Mouse (Mus musculus) myocyte (in vitro differentiated cells): ENCODE measurements around the gene Dmxl2. TPM values are rescaled to one million over a fixed set of nuclear protein-coding genes. Genes with fewer than 3 reads are reported as not detected.

Experiments used
- H3K27me3 ChIP-seq: one replicate; pipeline ENCODE4 v1.6.1; 2011; ENCODE audit not compliant: control insufficient read depth, insufficient read depth, insufficient read length
- H3K36me3 ChIP-seq: one replicate; pipeline ENCODE4 v1.6.1; 2011; ENCODE audit not compliant: control insufficient read depth, insufficient read depth
- H3K4me2 ChIP-seq: one replicate; pipeline ENCODE4 v1.6.1; 2011; ENCODE audit warnings: low read depth, control low read depth
- H3K4me3 ChIP-seq: one replicate; pipeline ENCODE4 v1.5.1; 2011; ENCODE audit warnings: mild to moderate bottlenecking, control low read depth, moderate library complexity
- H3K79me2 ChIP-seq: one replicate; pipeline ENCODE4 v1.6.1; 2011; ENCODE audit not compliant: control insufficient read depth, insufficient read depth
- H3ac ChIP-seq: one replicate; pipeline ENCODE4 v1.6.1; 2011; ENCODE audit not compliant: control insufficient read depth, insufficient read length
- CEBPB ChIP-seq: IDR thresholded peaks from 2 replicates; pipeline ENCODE4 v1.6.1; 2011; ENCODE audit warnings: mild to moderate bottlenecking, moderate library complexity; ENCODE audit not compliant: poor library complexity, insufficient read depth, severe bottlenecking
- E2F4 ChIP-seq: IDR thresholded peaks from one replicate; pipeline ENCODE4 v1.6.1; 2011; ENCODE audit warnings: mild to moderate bottlenecking, control low read depth, moderate library complexity; ENCODE audit not compliant: insufficient read depth
- MAX ChIP-seq: IDR thresholded peaks from one replicate; pipeline ENCODE4 v1.6.1; 2011; ENCODE audit warnings: low read depth, mild to moderate bottlenecking, control low read depth
- MYOD1 ChIP-seq, 3 experiments: IDR thresholded peaks; one replicate each; pipeline ENCODE4 v1.6.1; 2011; ENCODE audit warnings: control low read depth in 2 of 3, low read depth in 2 of 3, mild to moderate bottlenecking in 2 of 3, moderate library complexity in 1 of 3; ENCODE audit not compliant: insufficient read length in 2 of 3, control insufficient read depth in 1 of 3
- MYOG ChIP-seq, 3 experiments: IDR thresholded peaks; one replicate each; pipeline ENCODE4 v1.6.1; 2011; ENCODE audit warnings: control low read depth in 2 of 3, low read depth in 2 of 3, mild to moderate bottlenecking in 2 of 3; ENCODE audit not compliant: insufficient read length in 2 of 3, control insufficient read depth in 1 of 3, insufficient read depth in 1 of 3
- POLR2A ChIP-seq: IDR thresholded peaks from one replicate; pipeline ENCODE4 v1.6.1; 2011; ENCODE audit warnings: low read depth, mild to moderate bottlenecking, control low read depth, moderate library complexity; ENCODE audit not compliant: insufficient read length
- POLR2AphosphoS2 ChIP-seq: IDR thresholded peaks from one replicate; pipeline ENCODE4 v1.6.1; 2011; ENCODE audit warnings: low read depth, control low read depth; ENCODE audit not compliant: insufficient read length
- REST ChIP-seq: IDR thresholded peaks from one replicate; pipeline ENCODE4 v1.6.1; 2011; ENCODE audit warnings: mild to moderate bottlenecking, control low read depth, moderate library complexity; ENCODE audit not compliant: insufficient read depth, insufficient read length
- SRF ChIP-seq: IDR thresholded peaks from one replicate; pipeline ENCODE4 v1.6.1; 2011; ENCODE audit warnings: low read depth; ENCODE audit not compliant: control insufficient read depth, insufficient read length
- TCF12 ChIP-seq: IDR thresholded peaks from one replicate; pipeline ENCODE4 v1.6.1; 2011; ENCODE audit warnings: mild to moderate bottlenecking, control low read depth; ENCODE audit not compliant: poor library complexity, insufficient read depth, severe bottlenecking
- TCF3 ChIP-seq: IDR thresholded peaks from one replicate; pipeline ENCODE4 v1.6.1; 2011; ENCODE audit warnings: low read depth, control low read depth; ENCODE audit not compliant: insufficient read length
- USF1 ChIP-seq: IDR thresholded peaks from one replicate; pipeline ENCODE4 v1.6.1; 2011; ENCODE audit warnings: low read depth, mild to moderate bottlenecking, control low read depth, moderate library complexity
- polyA plus RNA-seq: library from polyadenylated mRNA; unstranded; fragments of >200 nt; fragmentation: generic; extraction: Trizol; gene quantifications from one replicate; pipeline ENCODE4 v1.2.1, GENCODE M21; 2012; ENCODE audit warnings: missing spikeins

Gene Dmxl2
- polyA plus RNA-seq, 1 experiment: 0.22 TPM

- Histone ChIP-seq H3ac (no peak overlapping the region), H3K27me3 (no peaks in the 10 kb centered on the region), H3K4me3 (no peak overlapping the region), H3K79me2 (no peaks in the 10 kb centered on the region), H3K4me2 (no peak overlapping the region), H3K36me3 (no peaks in the 10 kb centered on the region)
- TF ChIP-seq REST: no peak
- no peak for TF ChIP-seq E2F4
- TF ChIP-seq MYOD1 (IDR thresholded peaks at IDR 0.05; ENCODE audit: control insufficient read depth in 1 of 3, insufficient read length in 2 of 3, low read depth in 2 of 3): no peak
- no peak for TF ChIP-seq MAX
- no peak for TF ChIP-seq SRF
- TF ChIP-seq USF1: no peak
- TF ChIP-seq POLR2A: no peak
- TF ChIP-seq MYOG (IDR thresholded peaks at IDR 0.05; ENCODE audit: control insufficient read depth in 1 of 3, insufficient read depth in 1 of 3, insufficient read length in 2 of 3, low read depth in 2 of 3): no peak
- no peak for TF ChIP-seq CEBPB
- no peak for TF ChIP-seq POLR2AphosphoS2
- no peak for TF ChIP-seq TCF3
- TF ChIP-seq TCF12: no peak
These were observed 172.2 kb downstream of the Dmxl2 start for GRCm38 (mm10) chr9:54329201-54329600.

GRCm38 (mm10) chr9:54323456-54323855 is 178.0 kb downstream of the Dmxl2 start:
- no peaks in the 10 kb centered on the region for H3K36me3 ChIP-seq
- no peak overlapping the region for H3K4me2 ChIP-seq
- H3ac ChIP-seq: no peak overlapping the region
- no peak overlapping the region for H3K4me3 ChIP-seq
- H3K27me3 ChIP-seq: peaks cover 7% of the 10 kb centered on the region
- no peaks in the 10 kb centered on the region for H3K79me2 ChIP-seq
- no peak for TF ChIP-seq MYOD1 (IDR thresholded peaks at IDR 0.05; ENCODE audit: control insufficient read depth in 1 of 3, insufficient read length in 2 of 3, low read depth in 2 of 3)
- TF ChIP-seq TCF3: no peak
- no peak for TF ChIP-seq POLR2AphosphoS2
- TF ChIP-seq TCF12: no peak
- no peak for TF ChIP-seq MAX
- no peak for TF ChIP-seq POLR2A
- TF ChIP-seq MYOG (IDR thresholded peaks at IDR 0.05; ENCODE audit: control insufficient read depth in 1 of 3, insufficient read depth in 1 of 3, insufficient read length in 2 of 3, low read depth in 2 of 3): no peak
- TF ChIP-seq CEBPB: no peak
- no peak for TF ChIP-seq SRF
- no peak for TF ChIP-seq REST
- TF ChIP-seq E2F4: no peak
- TF ChIP-seq USF1: no peak

GRCm38 (mm10) chr9:54316363-54316762 is 185.1 kb downstream of the Dmxl2 start:
- Histone ChIP-seq H3K27me3 (peaks cover 12% of the 10 kb centered on the region), H3K36me3 (no peaks in the 10 kb centered on the region), H3K4me2 (no peak overlapping the region), H3ac (no peak overlapping the region), H3K4me3 (no peak overlapping the region), H3K79me2 (no peaks in the 10 kb centered on the region)
- TF ChIP-seq TCF3 (no peak), POLR2A (no peak), REST (no peak), POLR2AphosphoS2 (no peak), MYOG (IDR thresholded peaks at IDR 0.05; ENCODE audit: control insufficient read depth in 1 of 3, insufficient read depth in 1 of 3, insufficient read length in 2 of 3, low read depth in 2 of 3) (no peak), MAX (no peak), USF1 (no peak), SRF (no peak), TCF12 (no peak), E2F4 (no peak), MYOD1 (IDR thresholded peaks at IDR 0.05; ENCODE audit: control insufficient read depth in 1 of 3, insufficient read length in 2 of 3, low read depth in 2 of 3) (no peak), CEBPB (no peak)

Other genes with a start within 250 kb of the Dmxl2 start
- gene Cyp19a1, start 233.5 kb downstream of the Dmxl2 start, polyA plus RNA-seq: not detected
- gene Gldn, start 215.1 kb downstream of the Dmxl2 start, polyA plus RNA-seq: not detected
- gene Sh2d7, start 37.4 kb upstream of the Dmxl2 start, polyA plus RNA-seq: not detected
- gene Cib2, start 58.6 kb upstream of the Dmxl2 start, polyA plus RNA-seq: 1.3 TPM
- 88.5 TPM for gene Idh3a, start 84.7 kb upstream of the Dmxl2 start, polyA plus RNA-seq
- 48.0 TPM for gene Acsbg1, start 160.2 kb upstream of the Dmxl2 start, polyA plus RNA-seq
- gene Dnaja4, start 197.2 kb upstream of the Dmxl2 start, polyA plus RNA-seq: 11.7 TPM
- 41.7 TPM for gene Wdr61, start 232.9 kb upstream of the Dmxl2 start, polyA plus RNA-seq